Mouse (Mus musculus) embryonic facial prominence, embryonic 13.5 days (tissue): ENCODE measurements at regions not wholly inside any gene's neighbourhood (a gene's known extent, or its start where the extent isn't known, plus 50 kb on each side); places are given as distances from the start of the nearest gene placed in this dataset.

Experiments used
- ATAC-seq: fragments of 200-750 bp; cut with Nextera tagmentation; 2 replicates; pipeline ENCODE4 v1.8.0; 2017; ENCODE audit warnings: low read depth; ENCODE audit not compliant: insufficient number of reproducible peaks, insufficient read depth, low FRiP score, low TSS enrichment
- H3K27ac ChIP-seq: fragments of 300-500 bp; sonication (generic); 2 replicates; pipeline ENCODE4 v1.5.1; 2015; ENCODE audit warnings: moderate library complexity, mild to moderate bottlenecking, inconsistent platforms
- H3K27me3 ChIP-seq: fragments of 300-500 bp; sonication (generic); 2 replicates; pipeline ENCODE4 v1.6.1; 2015; ENCODE audit warnings: mild to moderate bottlenecking, inconsistent platforms
- H3K36me3 ChIP-seq: fragments of 300-500 bp; sonication (generic); 2 replicates; pipeline ENCODE4 v1.6.1; 2015; ENCODE audit warnings: mild to moderate bottlenecking, inconsistent platforms
- H3K4me1 ChIP-seq: fragments of 300-500 bp; sonication (generic); 2 replicates; pipeline ENCODE4 v1.6.1; 2015; ENCODE audit warnings: inconsistent platforms
- H3K4me2 ChIP-seq: fragments of 300-500 bp; sonication (generic); 2 replicates; pipeline ENCODE4 v1.6.1; 2015; ENCODE audit warnings: moderate library complexity, mild to moderate bottlenecking, inconsistent platforms
- H3K4me3 ChIP-seq: fragments of 300-500 bp; sonication (generic); 2 replicates; pipeline ENCODE4 v1.5.1; 2015; ENCODE audit warnings: mild to moderate bottlenecking, inconsistent platforms
- H3K9ac ChIP-seq: fragments of 300-500 bp; sonication (generic); 2 replicates; pipeline ENCODE4 v1.6.1; 2015; ENCODE audit warnings: mild to moderate bottlenecking, inconsistent platforms
- H3K9me3 ChIP-seq: fragments of 300-500 bp; sonication (generic); 2 replicates; pipeline ENCODE4 v1.6.1; 2016; ENCODE audit warnings: inconsistent platforms
- WGBS: fragments of 180-500 bp; shearing (Covaris S2); methylation state at CpG from one replicate; pipeline ENCODE4 v1.1.7; 2015; ENCODE audit warnings: mixed read lengths; 5-methylcytosine and 5-hydroxymethylcytosine counted together

DNA sequence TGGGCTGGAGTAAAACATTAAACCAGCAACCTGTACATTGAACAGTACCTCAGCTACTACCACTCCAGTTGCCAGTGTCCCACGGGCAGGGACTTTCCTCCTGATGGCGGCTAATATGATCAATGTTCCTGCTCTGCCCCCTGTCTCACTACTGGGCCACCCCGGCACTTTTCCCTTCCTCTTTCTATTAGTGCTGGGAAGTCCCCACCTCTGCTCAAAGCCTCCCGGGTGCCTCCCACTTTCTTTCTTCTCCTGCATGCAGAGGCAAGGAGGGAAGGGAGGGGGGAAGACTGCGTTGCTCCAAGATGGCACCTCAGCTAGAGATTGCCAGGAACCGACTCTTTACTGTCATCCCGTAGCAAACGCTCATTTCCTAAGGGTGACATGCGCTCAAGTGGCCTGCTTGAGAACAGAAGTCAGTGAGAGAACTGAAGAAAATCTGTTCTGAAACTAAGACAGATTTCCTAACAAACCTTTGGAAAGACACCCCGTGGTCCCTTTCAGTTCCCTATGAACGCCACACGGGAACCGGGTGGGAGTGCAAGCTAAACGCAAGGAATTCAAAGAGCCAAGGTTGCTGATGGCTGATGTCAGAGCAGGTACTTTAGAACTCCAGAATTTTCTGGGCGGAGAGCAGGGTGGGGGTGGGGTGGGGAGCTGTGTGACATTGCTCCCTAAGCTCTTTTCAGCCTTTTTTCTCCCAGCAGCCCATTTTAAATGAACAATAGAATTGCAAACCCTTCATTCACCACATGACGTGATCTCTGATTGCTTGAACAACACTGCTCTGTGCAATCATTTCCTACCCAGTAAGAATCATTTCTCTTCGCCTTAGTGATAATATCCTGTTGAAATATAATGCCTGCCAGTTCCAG, 96.2 kb upstream of the Med14 start:
- H3K27ac ChIP-seq: peak overlapping the region; percentile 84
- peak overlapping the region; percentile 32 for H3K4me3 ChIP-seq
- peak overlapping the region; percentile 54 for H3K9ac ChIP-seq
- H3K4me1 ChIP-seq: no peaks in the 10 kb centered on the region
- no peaks in the 10 kb centered on the region for H3K27me3 ChIP-seq
- H3K4me2 ChIP-seq: peak overlapping the region; percentile 51
- ATAC-seq: no peak
- no peaks in the 10 kb centered on the region for H3K36me3 ChIP-seq
- 30% methylated on average over 17 of the region's 17 CpGs for WGBS
- H3K9me3 ChIP-seq: no peaks in the 10 kb centered on the region

DNA sequence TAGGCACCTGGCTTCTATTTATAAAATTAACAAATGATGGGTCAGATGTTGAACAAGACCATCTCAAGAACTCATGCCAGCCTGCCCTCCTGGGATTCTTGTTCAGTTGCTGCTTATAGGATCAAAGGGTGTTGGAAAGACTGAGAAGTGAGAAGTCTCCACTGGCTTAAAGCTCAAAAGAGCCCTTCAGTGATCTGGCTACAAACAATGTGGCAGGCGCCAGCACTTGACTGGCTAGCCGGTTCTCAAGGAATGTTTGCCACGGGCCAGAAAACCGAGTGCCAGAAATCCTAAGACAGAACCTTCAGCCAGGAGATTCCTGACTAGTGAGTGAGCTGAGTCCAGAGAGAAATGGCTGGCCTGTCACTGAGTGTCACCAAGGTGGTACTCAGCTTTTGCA, 93.6 kb upstream of the Med14 start:
- WGBS: 71% methylated on average over 4 of the region's 4 CpGs
- Histone ChIP-seq H3K9me3 (no peaks in the 10 kb centered on the region), H3K36me3 (no peaks in the 10 kb centered on the region), H3K4me1 (no peaks in the 10 kb centered on the region), H3K4me2 (no peak overlapping the region), H3K27ac (no peak overlapping the region), H3K4me3 (no peak overlapping the region), H3K9ac (no peak overlapping the region), H3K27me3 (no peaks in the 10 kb centered on the region)
- ATAC-seq: no peak

DNA sequence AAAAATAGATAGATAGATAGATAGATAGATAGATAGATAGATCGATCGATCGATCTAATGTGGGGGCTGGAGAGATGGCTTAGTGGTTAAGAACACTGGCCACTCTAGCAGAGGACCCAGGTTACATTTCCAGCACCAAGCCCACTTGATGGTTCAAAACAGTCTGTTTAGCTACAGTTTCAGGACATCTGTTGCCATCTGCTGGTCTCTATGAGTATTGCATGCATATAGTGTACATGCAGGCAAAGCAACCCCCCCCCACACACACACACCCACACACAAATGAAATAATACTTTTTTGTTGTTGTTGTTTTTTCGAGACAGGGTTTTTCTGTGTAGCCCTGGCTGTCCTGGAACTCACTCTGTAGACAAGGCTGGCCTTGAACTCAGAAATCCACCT, 89.8 kb upstream of the Med14 start:
- no peaks in the 10 kb centered on the region for H3K36me3 ChIP-seq
- H3K27ac ChIP-seq: no peak overlapping the region
- H3K4me2 ChIP-seq: no peak overlapping the region
- no peak overlapping the region for H3K9ac ChIP-seq
- WGBS: 73% methylated on average over 4 of the region's 4 CpGs
- no peaks in the 10 kb centered on the region for H3K9me3 ChIP-seq
- no peaks in the 10 kb centered on the region for H3K4me1 ChIP-seq
- H3K4me3 ChIP-seq: no peak overlapping the region
- H3K27me3 ChIP-seq: 0 out of 2 replicates have a peak, but pooled peaks cover 4% of the 10 kb centered on the region
- ATAC-seq: no peak

DNA sequence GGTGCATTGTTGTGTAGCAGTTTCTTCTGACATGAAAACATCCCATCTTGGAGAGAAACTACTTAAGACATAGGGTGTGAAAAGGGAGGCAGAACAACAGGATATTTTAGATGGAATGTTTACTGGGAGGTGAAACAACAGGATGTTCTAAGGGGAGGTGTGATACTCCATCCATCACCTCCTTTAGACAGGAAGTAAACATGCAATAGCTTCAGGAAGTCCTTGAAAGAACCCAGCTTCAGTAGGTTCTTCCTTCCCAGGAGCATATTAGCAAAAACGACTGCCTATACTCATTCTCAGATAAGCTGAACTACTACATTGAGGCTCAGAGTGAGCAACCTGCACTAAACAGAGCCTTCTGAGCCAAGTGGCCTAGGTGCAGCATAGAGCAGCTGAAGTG, 82.6 kb upstream of the Med14 start:
- Histone ChIP-seq H3K4me2 (no peak overlapping the region), H3K4me1 (no peaks in the 10 kb centered on the region), H3K27me3 (0 out of 2 replicates have a peak, but pooled peaks cover 4% of the 10 kb centered on the region), H3K9me3 (no peaks in the 10 kb centered on the region), H3K9ac (no peak overlapping the region), H3K27ac (no peak overlapping the region), H3K4me3 (no peak overlapping the region), H3K36me3 (no peaks in the 10 kb centered on the region)
- no peak for ATAC-seq
- WGBS: 48% methylated on average over 1 of the region's 1 CpGs

DNA sequence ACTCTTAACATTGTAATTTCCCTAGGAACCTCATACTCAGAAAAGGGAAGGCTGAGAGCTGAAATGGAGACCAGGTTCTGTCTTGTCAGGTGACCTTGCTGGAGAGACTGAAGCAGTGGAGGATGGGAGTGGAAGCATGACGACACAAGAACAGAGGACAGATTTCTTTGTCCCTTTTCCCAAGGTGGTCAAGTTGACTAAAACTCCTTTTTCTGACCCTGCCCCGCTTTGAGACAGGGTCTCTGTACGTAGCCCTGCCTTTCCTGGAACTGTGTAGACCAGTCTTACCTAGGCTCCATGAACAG, 79.1 kb upstream of the Med14 start:
- H3K9ac ChIP-seq: no peak overlapping the region
- peak overlapping the region; percentile 55; the same call in 1 of the 2 replicates for H3K4me2 ChIP-seq
- H3K4me1 ChIP-seq: no peaks in the 10 kb centered on the region
- 81% methylated on average over 3 of the region's 3 CpGs for WGBS
- no peaks in the 10 kb centered on the region for H3K27me3 ChIP-seq
- no peaks in the 10 kb centered on the region for H3K9me3 ChIP-seq
- no peak for ATAC-seq
- peak overlapping the region; percentile 86; the same call in 1 of the 2 replicates for H3K27ac ChIP-seq
- H3K36me3 ChIP-seq: no peaks in the 10 kb centered on the region
- H3K4me3 ChIP-seq: no peak overlapping the region

DNA sequence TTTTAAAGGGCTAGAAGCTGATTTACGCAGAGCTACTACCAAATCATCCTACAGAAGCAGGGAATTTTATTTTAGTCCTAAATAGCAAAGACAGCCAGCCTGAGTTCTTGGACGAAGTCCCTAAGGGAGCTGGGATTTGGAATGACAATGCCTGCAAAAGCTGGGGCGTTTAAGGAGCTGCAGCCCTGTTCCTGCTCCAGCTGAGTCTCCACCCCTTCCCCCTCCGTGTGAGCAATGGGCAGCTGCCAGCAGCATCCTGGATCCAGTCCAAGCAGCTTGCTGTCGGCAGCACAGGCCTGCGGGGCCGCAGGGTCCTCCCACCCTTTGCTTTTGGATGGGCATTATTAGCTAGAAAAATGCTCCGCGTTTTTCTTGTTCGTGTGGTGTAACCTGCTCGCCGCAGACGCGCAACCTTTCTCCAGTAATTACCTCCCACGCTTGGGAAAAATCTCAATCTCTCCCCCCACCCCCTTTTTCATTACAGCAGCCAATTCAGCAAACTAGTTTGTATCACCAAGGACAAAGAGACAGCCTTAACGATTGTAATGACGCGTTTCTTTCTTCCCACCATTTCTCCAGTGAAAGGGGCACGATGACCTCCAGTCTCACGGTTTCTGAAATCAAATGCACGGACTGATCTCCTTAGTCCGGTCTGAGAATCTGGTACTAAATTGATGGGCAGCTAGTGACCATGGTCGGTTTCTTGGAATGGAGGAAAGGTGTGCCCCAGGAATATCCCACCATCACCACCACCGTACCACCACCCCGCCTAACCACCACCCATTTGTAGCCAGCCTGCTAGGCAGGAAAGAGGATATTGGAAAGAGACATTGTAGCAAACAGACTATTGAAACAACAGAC, 78.5 kb upstream of the Med14 start:
- 21% methylated on average over 25 of the region's 25 CpGs for WGBS

DNA sequence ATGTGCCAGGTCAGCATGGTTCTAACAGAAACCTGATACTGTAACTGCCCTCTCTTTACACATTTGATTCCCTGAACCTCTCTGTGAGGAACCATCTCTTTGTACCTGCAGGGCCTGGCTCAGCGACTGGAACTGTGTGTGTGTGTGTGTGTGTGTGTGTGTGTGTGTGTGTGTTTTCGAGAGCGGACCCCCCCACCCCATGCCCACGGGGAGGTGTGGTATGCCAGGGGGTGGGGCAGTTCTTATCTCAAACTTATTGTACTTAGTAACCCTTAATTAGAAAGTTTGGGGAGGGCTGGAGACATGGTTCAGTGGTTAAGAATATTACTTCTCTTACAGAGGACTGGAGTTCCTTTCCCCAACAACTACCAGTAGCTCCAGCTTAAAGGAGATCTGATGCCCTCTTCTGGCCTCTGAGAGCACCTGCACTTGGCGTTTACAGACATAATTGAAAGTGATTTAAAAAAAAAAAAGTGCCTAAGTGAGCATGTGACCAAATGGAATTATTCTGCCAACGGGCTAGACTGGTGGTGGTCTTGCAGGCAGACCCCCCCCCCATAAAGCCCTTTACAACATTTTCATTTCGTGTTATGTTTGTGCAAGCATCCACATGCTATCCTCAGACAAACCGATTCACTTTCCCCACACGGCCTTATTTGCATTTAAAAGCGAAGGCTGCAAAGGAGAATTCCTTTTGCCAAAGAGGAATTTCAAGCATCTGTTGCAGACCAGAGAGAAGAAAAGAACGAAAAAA, 77.7 kb upstream of the Med14 start:
- no peaks in the 10 kb centered on the region for H3K9me3 ChIP-seq
- H3K36me3 ChIP-seq: no peaks in the 10 kb centered on the region
- H3K27me3 ChIP-seq: no peaks in the 10 kb centered on the region
- H3K4me2 ChIP-seq: peak overlapping the region; percentile 55
- peak overlapping the region; percentile 86 for H3K27ac ChIP-seq
- 0 out of 2 replicates have a peak, but pooled peaks have one; percentile 45 for ATAC-seq
- peak overlapping the region; percentile 32 for H3K4me3 ChIP-seq
- 0 out of 2 replicates have a peak overlapping the region, but pooled peaks have one; percentile 27 for H3K9ac ChIP-seq
- WGBS: 25% methylated on average over 11 of the region's 11 CpGs
- no peaks in the 10 kb centered on the region for H3K4me1 ChIP-seq

More for the DNA sequence above, 78.5 kb upstream of the Med14 start:
- Histone ChIP-seq H3K9ac (0 out of 2 replicates have a peak overlapping the region, but pooled peaks have one; percentile 27), H3K36me3 (no peaks in the 10 kb centered on the region), H3K4me2 (peak overlapping the region; percentile 55), H3K27me3 (no peaks in the 10 kb centered on the region), H3K27ac (peak overlapping the region; percentile 86), H3K4me3 (peak overlapping the region; percentile 32), H3K9me3 (no peaks in the 10 kb centered on the region), H3K4me1 (no peaks in the 10 kb centered on the region)
- peak; percentile 79 for ATAC-seq

DNA sequence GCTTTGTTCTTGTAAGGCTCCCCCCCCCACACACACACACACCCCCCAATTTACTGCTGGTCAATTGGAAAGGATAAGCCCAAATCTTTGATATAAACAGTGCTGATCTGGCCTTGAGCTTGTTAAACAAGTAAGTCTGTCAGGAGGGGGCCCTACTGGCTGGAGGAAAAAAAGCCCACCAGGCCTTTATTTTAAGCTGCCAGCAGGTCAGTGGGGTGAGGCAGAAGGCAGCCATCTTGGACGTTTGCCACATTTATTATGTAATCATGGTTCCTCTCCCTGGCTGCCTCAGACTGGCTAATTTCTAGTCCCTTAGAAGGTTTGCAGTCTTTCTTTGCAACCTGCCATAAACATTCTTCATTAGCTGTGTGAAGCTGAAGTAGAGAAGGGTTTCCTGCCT, 75.9 kb upstream of the Med14 start:
- no peak for ATAC-seq

DNA sequence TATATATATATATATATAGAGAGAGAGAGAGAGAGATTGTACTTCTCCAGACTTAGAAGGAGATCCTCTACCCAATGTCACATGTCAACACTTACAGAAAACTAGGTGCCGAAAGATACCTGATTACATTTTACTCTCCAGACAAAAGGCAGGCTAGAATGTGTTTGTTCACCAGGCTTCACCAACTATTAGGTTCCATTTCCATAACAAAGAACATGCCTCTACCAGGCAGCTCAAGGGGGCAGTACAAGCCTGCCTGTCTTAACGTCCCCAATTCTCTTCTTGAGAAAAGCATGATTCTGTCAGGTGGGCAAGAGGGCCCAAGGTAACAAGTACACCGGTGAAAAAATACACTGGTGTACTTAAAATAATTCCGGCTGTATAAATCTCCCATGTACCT, 72.8 kb upstream of the Med14 start:
- 66% methylated on average over 4 of the region's 4 CpGs for WGBS
- no peak for ATAC-seq
- Histone ChIP-seq H3K4me2 (no peak overlapping the region), H3K9ac (no peak overlapping the region), H3K9me3 (no peaks in the 10 kb centered on the region), H3K36me3 (no peaks in the 10 kb centered on the region), H3K4me3 (no peak overlapping the region), H3K27ac (no peak overlapping the region), H3K27me3 (no peaks in the 10 kb centered on the region), H3K4me1 (no peaks in the 10 kb centered on the region)

More for the DNA sequence above, 75.9 kb upstream of the Med14 start:
- Histone ChIP-seq H3K27ac (no peak overlapping the region), H3K9ac (no peak overlapping the region), H3K36me3 (no peaks in the 10 kb centered on the region), H3K9me3 (no peaks in the 10 kb centered on the region), H3K4me1 (no peaks in the 10 kb centered on the region), H3K27me3 (no peaks in the 10 kb centered on the region), H3K4me2 (no peak overlapping the region), H3K4me3 (no peak overlapping the region)
- 58% methylated on average over 1 of the region's 1 CpGs for WGBS

DNA sequence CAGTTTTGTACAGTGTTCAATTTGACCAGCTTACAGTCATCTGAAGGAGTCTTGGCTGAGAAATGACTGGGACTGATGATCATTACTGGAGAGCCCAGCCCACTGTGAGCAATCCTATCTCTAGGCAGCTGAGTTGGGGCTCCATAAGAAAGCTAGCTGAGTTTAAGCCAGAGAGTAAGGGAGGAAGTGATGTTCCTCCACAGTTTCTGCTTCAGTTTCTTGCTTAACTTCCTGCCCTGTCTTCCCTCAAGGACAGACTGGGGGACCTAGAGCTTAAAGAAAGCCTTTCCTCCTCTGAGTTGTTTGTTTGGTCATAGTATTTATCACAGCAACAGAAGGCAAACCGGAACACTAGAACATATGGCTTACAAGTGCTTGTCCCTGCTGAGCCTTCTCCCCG, 70.8 kb upstream of the Med14 start:
- Histone ChIP-seq H3K4me2 (no peak overlapping the region), H3K27ac (no peak overlapping the region), H3K9me3 (no peaks in the 10 kb centered on the region), H3K36me3 (no peaks in the 10 kb centered on the region), H3K4me3 (no peak overlapping the region), H3K27me3 (no peaks in the 10 kb centered on the region), H3K4me1 (no peaks in the 10 kb centered on the region), H3K9ac (no peak overlapping the region)
- no peak for ATAC-seq
- 82% methylated on average over 2 of the region's 2 CpGs for WGBS

DNA sequence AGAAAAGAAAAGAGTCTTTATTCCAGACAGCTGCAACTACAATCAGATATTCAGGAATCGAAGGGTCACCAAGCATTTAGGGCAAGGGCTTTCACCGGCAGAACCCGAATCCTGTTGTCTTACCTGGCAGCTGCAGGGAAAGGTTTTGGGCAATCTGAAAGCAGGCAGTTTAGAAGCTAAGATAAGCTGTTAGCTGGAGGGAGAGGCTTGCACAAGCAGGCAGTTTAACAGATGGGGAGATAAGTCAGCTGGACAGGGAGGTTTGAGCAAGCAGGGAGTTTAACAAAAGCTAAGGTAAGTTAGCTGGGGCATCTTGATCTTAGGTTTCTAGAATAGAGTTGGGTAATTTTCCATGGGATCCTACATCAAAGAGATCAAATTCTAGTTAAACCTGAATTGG, 67.3 kb upstream of the Med14 start:
- ATAC-seq: no peak
- Histone ChIP-seq H3K4me3 (no peak overlapping the region), H3K27ac (no peak overlapping the region), H3K27me3 (no peaks in the 10 kb centered on the region; the same call in 1 of the 2 replicates), H3K36me3 (no peaks in the 10 kb centered on the region), H3K9me3 (no peaks in the 10 kb centered on the region), H3K4me2 (no peak overlapping the region), H3K9ac (no peak overlapping the region), H3K4me1 (no peaks in the 10 kb centered on the region)
- WGBS: 69% methylated on average over 3 of the region's 3 CpGs
